Mouse (Mus musculus): ENCODE data around the gene Spata1.

GRCm38 (mm10) chr3:146473741-146474140 lies 25.8 kb downstream of the Spata1 start:
- TF ChIP-seq CTCF (IDR thresholded peaks at IDR 0.05; ENCODE audit: control insufficient read depth, insufficient read depth, insufficient read length), result no peak
- no peak for TF ChIP-seq MYOD1 (IDR thresholded peaks at IDR 0.05; ENCODE audit: control insufficient read depth, insufficient read length, low read depth)
